Comparison of ENCODE assay signal across 22 mouse cellular contexts in genomic region chr8:113765121-113765520, GRCm38 (mm10).
DNase-seq lines count a peak whose midpoint lies in the region; ATAC-seq and TF ChIP-seq lines count a peak whose summit lies in the region.
"Had no signal": no experiment of that assay in that cellular context is flagged by ENCODE, and none has a peak within 500 bp of the region (broad histone marks: within the 10 kb centered on the region; RNA-seq: fewer than 3 reads in every experiment).

No protein-coding gene starts in this region.

- no peaks in the 10 kb centered on the region for H3K36me3 ChIP-seq in hindbrain, postnatal 0 days (ENCODE audit: insufficient read depth, low read length)
- no peaks in the 10 kb centered on the region for H3K36me3 ChIP-seq in hindbrain, embryonic 13.5 days
- H3K36me3 ChIP-seq in midbrain, postnatal 0 days (ENCODE audit: insufficient read depth, low read length) = no peaks in the 10 kb centered on the region
- no peaks in the 10 kb centered on the region for H3K36me3 ChIP-seq in midbrain, embryonic 14.5 days (ENCODE audit: control insufficient read depth, insufficient read depth, low read length)
- no peaks in the 10 kb centered on the region for H3K36me3 ChIP-seq in neural tube, embryonic 14.5 days (ENCODE audit: control insufficient read depth, insufficient read depth, low read length)
- H3K36me3 ChIP-seq: embryonic facial prominence, embryonic 13.5 days; embryonic facial prominence, embryonic 15.5 days; forebrain, embryonic 10.5 days; forebrain, embryonic 12.5 days had no signal

- no peak overlapping the region for H3K27ac ChIP-seq in hindbrain, postnatal 0 days
- no peak overlapping the region for H3K27ac ChIP-seq in hindbrain, embryonic 13.5 days
- no peak overlapping the region for H3K27ac ChIP-seq in midbrain, postnatal 0 days (ENCODE audit: low read depth, low read length)
- no peak overlapping the region for H3K27ac ChIP-seq in midbrain, embryonic 14.5 days (replicated peaks; ENCODE audit: low read depth, low read length)
- no peak overlapping the region; the same call in 1 of the 2 replicates for H3K27ac ChIP-seq in neural tube, embryonic 14.5 days (ENCODE audit: low read depth, low read length)
- H3K27ac ChIP-seq: embryonic facial prominence, embryonic 13.5 days; embryonic facial prominence, embryonic 15.5 days; forebrain, embryonic 10.5 days; forebrain, embryonic 12.5 days had no signal

- ATAC-seq in hindbrain, postnatal 0 days = no peak
- ATAC-seq in hindbrain, embryonic 13.5 days (ENCODE audit: low FRiP score) = no peak
- ATAC-seq in midbrain, postnatal 0 days (ENCODE audit: low FRiP score) = no peak
- no peak for ATAC-seq in midbrain, embryonic 14.5 days (ENCODE audit: low FRiP score, low TSS enrichment)
- ATAC-seq in neural tube, embryonic 14.5 days (ENCODE audit: low read depth) = peak; percentile 31; the same call in 1 of the 2 replicates
- ATAC-seq: forebrain, embryonic 14.5 days had no signal

- TF ChIP-seq CTCF in hindbrain, postnatal 0 days (IDR thresholded peaks at IDR 0.05; ENCODE audit: low read depth) = no peak
- TF ChIP-seq CTCF in midbrain, postnatal 0 days (IDR thresholded peaks at IDR 0.05) = no peak

- H3K4me3 ChIP-seq in hindbrain, postnatal 0 days (ENCODE audit: low read length) = no peak overlapping the region
- no peak overlapping the region for H3K4me3 ChIP-seq in hindbrain, embryonic 13.5 days
- no peak overlapping the region for H3K4me3 ChIP-seq in midbrain, postnatal 0 days (ENCODE audit: low read depth, low read length)
- H3K4me3 ChIP-seq in midbrain, embryonic 14.5 days (replicated peaks; ENCODE audit: low read depth, low read length) = no peak overlapping the region
- no peak overlapping the region for H3K4me3 ChIP-seq in neural tube, embryonic 14.5 days (ENCODE audit: low read depth, low read length)
- H3K4me3 ChIP-seq: embryonic facial prominence, embryonic 13.5 days; embryonic facial prominence, embryonic 15.5 days; erythroblast, embryonic 14.5 days; forebrain, embryonic 10.5 days; forebrain, embryonic 12.5 days had no signal

- no peaks in the 10 kb centered on the region for H3K27me3 ChIP-seq in hindbrain, postnatal 0 days (ENCODE audit: insufficient read depth, low read length)
- H3K27me3 ChIP-seq in hindbrain, embryonic 13.5 days = no peaks in the 10 kb centered on the region
- no peaks in the 10 kb centered on the region for H3K27me3 ChIP-seq in midbrain, postnatal 0 days (ENCODE audit: insufficient read depth, low read length)
- no peaks in the 10 kb centered on the region for H3K27me3 ChIP-seq in midbrain, embryonic 14.5 days (ENCODE audit: control insufficient read depth, insufficient read depth, low read length)
- H3K27me3 ChIP-seq in neural tube, embryonic 14.5 days (ENCODE audit: control insufficient read depth, insufficient read depth, low read length) = no peaks in the 10 kb centered on the region
- H3K27me3 ChIP-seq: embryonic facial prominence, embryonic 13.5 days; embryonic facial prominence, embryonic 15.5 days; forebrain, embryonic 12.5 days had no signal

- H3K4me1 ChIP-seq in hindbrain, postnatal 0 days (ENCODE audit: insufficient read depth, low read length) = no peaks in the 10 kb centered on the region
- peaks cover 21% of the 10 kb centered on the region for H3K4me1 ChIP-seq in hindbrain, embryonic 13.5 days (replicated peaks)
- H3K4me1 ChIP-seq in midbrain, postnatal 0 days (ENCODE audit: insufficient read depth, low read length) = no peaks in the 10 kb centered on the region
- no peaks in the 10 kb centered on the region for H3K4me1 ChIP-seq in midbrain, embryonic 14.5 days (ENCODE audit: control insufficient read depth, insufficient read depth, low read length)
- peaks cover 10% of the 10 kb centered on the region; the same call in 1 of the 2 replicates for H3K4me1 ChIP-seq in neural tube, embryonic 14.5 days (ENCODE audit: control insufficient read depth, insufficient read depth, low read length)
- H3K4me1 ChIP-seq: embryonic facial prominence, embryonic 15.5 days; forebrain, embryonic 12.5 days had no signal

- WGBS in hindbrain, postnatal 0 days = 70% methylated on average over 4 of the region's 4 CpGs
- 54% methylated on average over 4 of the region's 4 CpGs for whole genome bisulfite sequencing in hindbrain, embryonic 13.5 days
- WGBS in midbrain, postnatal 0 days = 71% methylated on average over 4 of the region's 4 CpGs
- WGBS in midbrain, embryonic 14.5 days = 63% methylated on average over 4 of the region's 4 CpGs
- WGBS in neural tube, embryonic 14.5 days = 28% methylated on average over 4 of the region's 4 CpGs

- no peak overlapping the region for H3K9ac ChIP-seq in hindbrain, postnatal 0 days (replicated peaks; ENCODE audit: low read length)
- H3K9ac ChIP-seq in hindbrain, embryonic 13.5 days = no peak overlapping the region
- H3K9ac ChIP-seq in midbrain, postnatal 0 days (replicated peaks; ENCODE audit: low read length, poor library complexity, severe bottlenecking) = no peak overlapping the region
- no peak overlapping the region for H3K9ac ChIP-seq in midbrain, embryonic 14.5 days (replicated peaks; ENCODE audit: low read length)
- no peak overlapping the region for H3K9ac ChIP-seq in neural tube, embryonic 14.5 days (replicated peaks; ENCODE audit: low read depth, low read length)
- H3K9ac ChIP-seq: embryonic facial prominence, embryonic 13.5 days; embryonic facial prominence, embryonic 15.5 days; forebrain, embryonic 12.5 days had no signal

- no peaks in the 10 kb centered on the region for H3K9me3 ChIP-seq in hindbrain, postnatal 0 days (ENCODE audit: low read length)
- no peaks in the 10 kb centered on the region for H3K9me3 ChIP-seq in hindbrain, embryonic 13.5 days
- no peaks in the 10 kb centered on the region for H3K9me3 ChIP-seq in midbrain, postnatal 0 days (ENCODE audit: low read length)
- no peaks in the 10 kb centered on the region for H3K9me3 ChIP-seq in midbrain, embryonic 14.5 days (ENCODE audit: control insufficient read depth, low read length)
- H3K9me3 ChIP-seq in neural tube, embryonic 14.5 days (ENCODE audit: control insufficient read depth, low read length) = no peaks in the 10 kb centered on the region
- H3K9me3 ChIP-seq: embryonic facial prominence, embryonic 13.5 days; embryonic facial prominence, embryonic 15.5 days; forebrain, embryonic 10.5 days; forebrain, embryonic 12.5 days had no signal

- DNase-seq in hindbrain, postnatal 0 days (ENCODE audit: low spot score) = peak; percentile 1
- peak; percentile 0 for DNase-seq in midbrain, postnatal 0 days (ENCODE audit: low spot score)
- DNase-seq in midbrain, embryonic 14.5 days = no peak
- no peak for DNase-seq in neural tube, embryonic 10.5 days (ENCODE audit: extremely low spot score, low spot score)
- DNase-seq: adrenal gland, adult 2 months; adrenal gland, postnatal 10 days; adrenal gland, postnatal 25 days; cerebellum, adult 11 months; cerebellum, adult 18-20 months; cerebellum, adult 8-10 months; cerebellum, adult 9-11 months; cerebellum, postnatal 14 days; cerebellum, postnatal 36 days; embryo, embryonic 11 days had no signal

- no peak overlapping the region for H3K4me2 ChIP-seq in hindbrain, postnatal 0 days (ENCODE audit: low read depth, low read length)
- H3K4me2 ChIP-seq in hindbrain, embryonic 13.5 days = no peak overlapping the region
- H3K4me2 ChIP-seq in midbrain, postnatal 0 days (ENCODE audit: low read depth, low read length, poor library complexity, severe bottlenecking) = no peak overlapping the region
- no peak overlapping the region for H3K4me2 ChIP-seq in midbrain, embryonic 14.5 days (ENCODE audit: low read length)
- no peak overlapping the region for H3K4me2 ChIP-seq in neural tube, embryonic 14.5 days (ENCODE audit: low read depth, low read length)
- H3K4me2 ChIP-seq: embryonic facial prominence, embryonic 13.5 days; embryonic facial prominence, embryonic 15.5 days; forebrain, embryonic 12.5 days had no signal

Comparison
In these comparisons a context has a peak if more than half of its experiments do, and no peak if none do; other contexts are left out.
1. DNase-seq: peak in hindbrain, postnatal 0 days (single experiment) and midbrain, postnatal 0 days (single experiment); none in midbrain, embryonic 14.5 days (single experiment) and neural tube, embryonic 10.5 days (single experiment).